Mouse (Mus musculus) heart, embryonic 11.5 days (tissue): ENCODE measurements around the gene Fam166b. TPM values are rescaled to one million over a fixed set of nuclear protein-coding genes. Genes with fewer than 3 reads are reported as not detected.

Experiments used
- ATAC-seq: fragments of 200-750 bp; cut with Nextera tagmentation; replicated peaks from 2 replicates; pipeline ENCODE4 v1.8.0; 2017; ENCODE audit warnings: moderate library complexity; ENCODE audit not compliant: insufficient number of reproducible peaks, low FRiP score, low TSS enrichment
- H3K27ac ChIP-seq: fragments of 300-500 bp; sonication (generic); 2 replicates; pipeline ENCODE4 v1.5.1; 2014; ENCODE audit warnings: mild to moderate bottlenecking, low read depth, low read length
- H3K27me3 ChIP-seq: fragments of 300-500 bp; sonication (generic); 2 replicates; pipeline ENCODE4 v1.6.1; 2014; ENCODE audit warnings: mild to moderate bottlenecking, low read length, mixed read lengths; ENCODE audit not compliant: control insufficient read depth, insufficient read depth
- H3K36me3 ChIP-seq: fragments of 300-500 bp; sonication (generic); 2 replicates; pipeline ENCODE4 v1.6.1; 2014; ENCODE audit warnings: mild to moderate bottlenecking, low read length, moderate library complexity, mixed read lengths; ENCODE audit not compliant: control insufficient read depth, insufficient read depth
- H3K4me1 ChIP-seq: fragments of 300-500 bp; sonication (generic); 2 replicates; pipeline ENCODE4 v1.6.1; 2014; ENCODE audit warnings: low read length; ENCODE audit not compliant: control insufficient read depth, insufficient read depth
- H3K4me2 ChIP-seq: fragments of 300-500 bp; sonication (generic); 2 replicates; pipeline ENCODE4 v1.6.1; 2014; ENCODE audit warnings: mild to moderate bottlenecking, moderate library complexity
- H3K4me3 ChIP-seq: fragments of 300-500 bp; sonication (generic); 2 replicates; pipeline ENCODE4 v1.5.1; 2014; ENCODE audit warnings: low read depth, low read length
- H3K9ac ChIP-seq: fragments of 300-500 bp; sonication (generic); 2 replicates; pipeline ENCODE4 v1.6.1; 2014; ENCODE audit warnings: mild to moderate bottlenecking, low read depth, low read length, moderate library complexity
- H3K9me3 ChIP-seq: fragments of 300-500 bp; sonication (generic); replicated peaks from 2 replicates; pipeline ENCODE4 v1.6.1; 2016; ENCODE audit warnings: low read length; ENCODE audit not compliant: control insufficient read depth
- WGBS: fragments of 180-500 bp; shearing (Covaris S2); extraction: QIAGEN DNeasy Blood & Tissue Kit; methylation state at CpG from one replicate; pipeline ENCODE4 v1.1.7; 2014; ENCODE audit not compliant: insufficient replicate concordance; 5-methylcytosine and 5-hydroxymethylcytosine counted together
- polyA plus RNA-seq: library from polyadenylated mRNA; unstranded; fragments of >200 nt; fragmentation: Nextera tagmentation; extraction: Ambion mirVana; gene quantifications from 2 replicates; pipeline ENCODE4 v1.2.1, GENCODE M21; 2014

Fam166b gene
- polyA plus RNA-seq, 1 experiment from 2014 or later: 0.23 TPM

DNA sequence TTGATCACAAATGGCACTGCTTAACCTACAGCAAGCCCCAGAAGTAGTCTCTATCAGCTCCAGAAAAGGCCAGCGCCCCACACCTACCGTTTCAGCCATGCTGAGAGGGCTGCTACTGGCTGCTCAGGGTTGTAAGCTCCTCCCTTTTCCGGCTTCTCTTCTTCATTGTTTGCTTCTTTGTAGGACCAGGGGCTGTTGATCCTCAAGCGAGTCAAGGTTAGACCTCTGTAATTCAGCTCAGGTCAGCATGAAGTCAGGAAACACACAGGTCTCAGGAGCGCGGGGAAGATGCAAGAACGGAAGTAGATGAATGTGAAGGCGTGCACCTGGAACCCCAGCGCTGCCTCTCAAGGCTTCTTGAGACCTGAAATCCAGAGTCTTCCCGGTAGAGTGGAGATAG, 24.2 kb downstream of the Fam166b start:
- WGBS: 86% methylated on average over 10 of the region's 10 CpGs
- peaks cover 37% of the 10 kb centered on the region for H3K4me1 ChIP-seq
- H3K9ac ChIP-seq: no peak overlapping the region
- ATAC-seq: no peak
- no peak overlapping the region for H3K27ac ChIP-seq
- no peak overlapping the region for H3K4me2 ChIP-seq
- no peaks in the 10 kb centered on the region for H3K36me3 ChIP-seq
- no peaks in the 10 kb centered on the region for H3K9me3 ChIP-seq
- no peak overlapping the region for H3K4me3 ChIP-seq
- H3K27me3 ChIP-seq: no peaks in the 10 kb centered on the region

- Histone ChIP-seq H3K27me3 (no peaks in the 10 kb centered on the region), H3K4me3 (no peak overlapping the region), H3K9me3 (no peaks in the 10 kb centered on the region), H3K27ac (no peak overlapping the region), H3K4me2 (no peak overlapping the region; the same call in 1 of the 2 replicates), H3K9ac (no peak overlapping the region), H3K4me1 (peaks cover 51% of the 10 kb centered on the region), H3K36me3 (no peaks in the 10 kb centered on the region)
- 68% methylated on average over 9 of the region's 9 CpGs for WGBS
- ATAC-seq: no peak
Measured at GRCm38 (mm10) chr4:43402212-43402611, 26.7 kb downstream of the Fam166b start.

GRCm38 (mm10) chr4:43401486-43401885, 27.4 kb downstream of the Fam166b start:
- no peak overlapping the region for H3K4me3 ChIP-seq
- no peaks in the 10 kb centered on the region for H3K36me3 ChIP-seq
- no peaks in the 10 kb centered on the region for H3K9me3 ChIP-seq
- 83% methylated on average over 10 of the region's 10 CpGs for WGBS
- 0 out of 2 replicates have a peak overlapping the region, but pooled peaks have one; percentile 16 for H3K4me2 ChIP-seq
- H3K4me1 ChIP-seq: peaks cover 48% of the 10 kb centered on the region
- no peak overlapping the region for H3K27ac ChIP-seq
- no peaks in the 10 kb centered on the region for H3K27me3 ChIP-seq
- no peak overlapping the region for H3K9ac ChIP-seq
- no peak for ATAC-seq

DNA sequence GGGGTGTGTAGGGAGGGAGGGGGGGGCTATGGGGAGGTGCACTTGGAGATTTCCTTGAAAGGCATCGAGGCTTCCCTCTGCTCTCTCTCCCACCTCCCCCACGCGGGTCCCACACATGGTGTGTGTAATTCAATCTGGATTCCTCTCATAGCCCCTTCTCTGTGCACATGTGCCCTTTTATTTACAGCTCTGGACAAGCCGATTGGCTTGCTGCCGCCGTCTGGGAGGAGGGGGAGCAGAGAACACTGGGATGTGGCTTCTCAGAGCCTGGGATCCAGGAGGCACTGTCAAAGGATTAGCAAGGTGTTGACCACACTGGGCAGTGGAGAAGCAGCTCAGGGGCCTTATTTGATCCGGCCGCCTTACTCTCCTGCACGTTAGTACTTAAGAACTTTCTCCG, 28.0 kb downstream of the Fam166b start:
- no peak overlapping the region for H3K4me3 ChIP-seq
- 0 out of 2 replicates have a peak overlapping the region, but pooled peaks have one; percentile 11 for H3K27ac ChIP-seq
- H3K4me1 ChIP-seq: peaks cover 48% of the 10 kb centered on the region
- H3K4me2 ChIP-seq: 0 out of 2 replicates have a peak overlapping the region, but pooled peaks have one; percentile 16
- no peaks in the 10 kb centered on the region for H3K36me3 ChIP-seq
- 29% methylated on average over 10 of the region's 10 CpGs for WGBS
- no peaks in the 10 kb centered on the region for H3K9me3 ChIP-seq
- H3K27me3 ChIP-seq: no peaks in the 10 kb centered on the region
- 0 out of 2 replicates have a peak, but pooled peaks have one; percentile 16 for ATAC-seq
- no peak overlapping the region for H3K9ac ChIP-seq

DNA sequence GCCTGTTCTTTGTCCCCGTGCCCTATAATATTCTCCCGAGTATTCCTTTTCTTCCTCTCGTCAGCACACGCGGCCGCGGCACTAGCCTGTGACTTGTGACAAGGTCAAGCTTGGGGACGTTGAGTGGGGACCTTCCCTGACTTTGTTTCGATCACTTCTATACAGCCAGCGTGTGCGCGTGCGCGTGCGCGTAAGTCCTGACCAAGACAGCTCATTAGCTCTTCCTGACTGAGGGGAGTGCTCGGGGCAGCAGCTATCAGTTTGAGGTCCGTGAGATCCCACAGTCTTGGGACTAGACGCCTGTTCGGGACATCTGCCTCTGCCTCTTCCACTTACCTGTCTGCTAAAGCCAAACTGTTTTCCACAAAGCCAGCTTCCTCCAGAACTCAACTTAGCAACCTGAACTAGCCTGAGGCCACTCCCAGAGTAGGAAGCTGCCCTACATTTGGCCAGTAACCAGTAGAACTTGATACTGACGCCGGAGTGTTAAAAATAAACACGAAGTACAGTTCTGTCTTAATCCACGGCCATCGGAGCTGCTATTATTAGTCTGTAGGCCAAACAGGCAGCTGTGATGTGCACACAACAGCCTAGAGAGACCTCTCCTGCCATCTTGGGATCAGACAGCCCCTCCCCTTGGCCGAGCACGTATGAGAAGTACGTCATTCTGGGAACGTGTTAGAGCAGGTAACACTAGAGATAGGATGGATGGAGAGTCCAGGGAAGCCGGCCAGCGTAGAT, 29.4 kb downstream of the Fam166b start:
- Histone ChIP-seq H3K27ac (peak overlapping the region; percentile 87), H3K4me3 (peak overlapping the region; percentile 2), H3K36me3 (no peaks in the 10 kb centered on the region), H3K4me1 (peaks cover 51% of the 10 kb centered on the region), H3K9ac (peak overlapping the region; percentile 18), H3K4me2 (peak overlapping the region; percentile 49), H3K9me3 (no peaks in the 10 kb centered on the region), H3K27me3 (no peaks in the 10 kb centered on the region)
- ATAC-seq: no peak
- 62% methylated on average over 31 of the region's 31 CpGs for WGBS

GRCm38 (mm10) chr4:43398829-43399331, 30.1 kb downstream of the Fam166b start:
- H3K36me3 ChIP-seq: no peaks in the 10 kb centered on the region
- H3K4me2 ChIP-seq: peak overlapping the region; percentile 49
- ATAC-seq: no peak
- H3K9me3 ChIP-seq: no peaks in the 10 kb centered on the region
- peak overlapping the region; percentile 2; the same call in 1 of the 2 replicates for H3K4me3 ChIP-seq
- WGBS: 23% methylated on average over 17 of the region's 17 CpGs
- H3K27ac ChIP-seq: peak overlapping the region; percentile 87
- H3K9ac ChIP-seq: peak overlapping the region; percentile 18
- H3K4me1 ChIP-seq: peaks cover 58% of the 10 kb centered on the region
- no peaks in the 10 kb centered on the region for H3K27me3 ChIP-seq

DNA sequence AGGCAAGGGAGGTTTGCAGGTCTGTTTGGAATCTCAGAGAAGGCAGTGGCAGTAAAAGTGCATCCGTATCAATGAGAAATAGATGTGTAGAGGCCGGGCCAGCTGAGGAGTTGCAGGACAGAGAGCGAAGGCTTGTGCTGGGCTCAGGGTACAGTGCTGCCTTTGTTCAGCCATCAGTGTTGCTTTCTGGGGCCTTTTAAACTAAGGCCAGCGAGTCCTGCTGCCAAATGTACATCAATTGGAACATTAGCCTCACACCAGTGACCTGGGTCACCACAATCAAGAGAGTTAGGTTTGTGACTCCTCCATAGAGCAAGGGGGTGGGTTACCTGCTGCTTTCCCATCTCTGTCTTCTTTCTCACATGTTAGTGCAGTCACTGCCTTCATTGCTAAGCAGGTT, 30.9 kb downstream of the Fam166b start:
- H3K4me2 ChIP-seq: no peak overlapping the region
- 61% methylated on average over 4 of the region's 4 CpGs for WGBS
- no peak overlapping the region for H3K9ac ChIP-seq
- no peak overlapping the region for H3K4me3 ChIP-seq
- peaks cover 58% of the 10 kb centered on the region for H3K4me1 ChIP-seq
- no peaks in the 10 kb centered on the region for H3K9me3 ChIP-seq
- no peak for ATAC-seq
- no peaks in the 10 kb centered on the region for H3K27me3 ChIP-seq
- no peaks in the 10 kb centered on the region for H3K36me3 ChIP-seq
- H3K27ac ChIP-seq: peak overlapping the region; percentile 52

- Histone ChIP-seq H3K4me1 (peaks cover 48% of the 10 kb centered on the region), H3K27me3 (no peaks in the 10 kb centered on the region), H3K4me3 (no peak overlapping the region), H3K9me3 (no peaks in the 10 kb centered on the region), H3K36me3 (no peaks in the 10 kb centered on the region), H3K4me2 (no peak overlapping the region), H3K9ac (no peak overlapping the region), H3K27ac (no peak overlapping the region)
- WGBS: 78% methylated on average over 5 of the region's 5 CpGs
- no peak for ATAC-seq
Measured at GRCm38 (mm10) chr4:43396381-43396780, 32.6 kb downstream of the Fam166b start.
